8 mouse cellular contexts compared by ENCODE assay signal in genomic region chr12:111809762-111810161, GRCm38 (mm10). TPM values are rescaled to one million over a fixed set of nuclear protein-coding genes. Genes with fewer than 3 reads are reported as not detected.
A peak's percentile ranks its signal among the peaks of the same experiment; 100 is the strongest.
DNase-seq lines count a peak whose midpoint lies in the region; ATAC-seq and TF ChIP-seq lines count a peak whose summit lies in the region.

No protein-coding gene starts in this region.

- DNase-seq in adrenal gland, adult 18-20 months (ENCODE audit: low spot score in 2 of 2), result peak; percentile 59 to 62
- peak; percentile 74 for DNase-seq in embryo, embryonic 10 days (ENCODE audit: low spot score)
- peak; percentile 88 for DNase-seq in gastrocnemius, postnatal 10 days
- DNase-seq in hindbrain, postnatal 0 days (ENCODE audit: low spot score), result peak; percentile 81
- DNase-seq in left cerebral cortex, postnatal 14 days (ENCODE audit: low spot score in 2 of 2), result peak; percentile 66 to 74
- peak; percentile 63 for DNase-seq in right cerebral cortex, postnatal 14 days
- DNase-seq in urinary bladder, postnatal 4 days (ENCODE audit: low spot score in 2 of 2), result peak; percentile 76 to 81

- TF ChIP-seq CTCF in hindbrain, postnatal 0 days (IDR thresholded peaks at IDR 0.05; ENCODE audit: low read depth), result peak; percentile 60

- H3K9me3 ChIP-seq in hindbrain, postnatal 0 days (ENCODE audit: low read length), result no peaks in the 10 kb centered on the region

- peaks cover 10% of the 10 kb centered on the region; the same call in 1 of the 2 replicates for H3K4me1 ChIP-seq in hindbrain, postnatal 0 days (ENCODE audit: insufficient read depth, low read length)

- peak overlapping the region; percentile 2; the same call in 1 of the 2 replicates for H3K9ac ChIP-seq in hindbrain, postnatal 0 days (replicated peaks; ENCODE audit: low read length)

- H3K27me3 ChIP-seq in hindbrain, postnatal 0 days (ENCODE audit: insufficient read depth, low read length), result no peaks in the 10 kb centered on the region

- H3K4me3 ChIP-seq in hindbrain, postnatal 0 days (ENCODE audit: low read length), result 0 out of 2 replicates have a peak overlapping the region, but pooled peaks have one; percentile 10

- peak; percentile 46 for ATAC-seq in hindbrain, postnatal 0 days
- peak; percentile 48 for ATAC-seq in megakaryocyte-erythroid progenitor cell, adult 5-6 weeks (replicated peaks; ENCODE audit: low FRiP score, low TSS enrichment, poor library complexity, severe bottlenecking)

- intact Hi-C loops in left cerebral cortex, postnatal 14 days (cut with DNase I), result no loop called here

- H3K4me2 ChIP-seq in hindbrain, postnatal 0 days (ENCODE audit: low read depth, low read length), result no peak overlapping the region; the same call in 1 of the 2 replicates

- whole genome bisulfite sequencing in hindbrain, postnatal 0 days, result 2% methylated on average over 9 of the region's 9 CpGs

- H3K36me3 ChIP-seq in hindbrain, postnatal 0 days (ENCODE audit: insufficient read depth, low read length), result peaks cover 16% of the 10 kb centered on the region

- peak overlapping the region; percentile 66 for H3K27ac ChIP-seq in hindbrain, postnatal 0 days

RNA-seq across cellular contexts. Expression of gene Xrcc3, which starts 3.9 kb away (rescaled TPM):
- total RNA-seq in adrenal gland, adult 18-20 months (2021), result 10 to 100 TPM; 13.0 to 13.7 TPM
- 1 to 10 TPM; 1.6 to 2.0 TPM for total RNA-seq in gastrocnemius, postnatal 10 days (2021)
- 16.8 and 17.4 TPM in 2 replicates for total RNA-seq in hindbrain, postnatal 0 days (2014; rRNA removed)
- 2.6 and 2.7 TPM in 2 replicates for polyA plus RNA-seq in hindbrain, postnatal 0 days (2015; fragmentation: Nextera tagmentation; extraction: Ambion mirVana)
- 1 to 10 TPM; 3.7 to 4.7 TPM for total RNA-seq in left cerebral cortex, postnatal 14 days (2021)
- total RNA-seq in megakaryocyte-erythroid progenitor cell, adult 5-6 weeks (2014; fragmentation: Nextera tagmentation), result 32.1 and 34.7 TPM in 2 replicates
- 6.7 and 11.2 TPM in 2 replicates for total RNA-seq in megakaryocyte-erythroid progenitor cell, adult 5-6 weeks (2017)

RNA-seq across cellular contexts. Expression of gene Zfyve21, which starts 4.2 kb away (rescaled TPM):
- 100 to 1,000 TPM in 1 of 2 experiments, 10 to 100 TPM in 1; 84.6 to 101 TPM for total RNA-seq in adrenal gland, adult 18-20 months (2021)
- 10 to 100 TPM; 19.6 to 21.9 TPM for total RNA-seq in gastrocnemius, postnatal 10 days (2021)
- 43.4 and 44.3 TPM in 2 replicates for total RNA-seq in hindbrain, postnatal 0 days (2014; rRNA removed)
- 44.8 and 48.3 TPM in 2 replicates for polyA plus RNA-seq in hindbrain, postnatal 0 days (2015; fragmentation: Nextera tagmentation; extraction: Ambion mirVana)
- 10 to 100 TPM; 19.8 TPM for total RNA-seq in left cerebral cortex, postnatal 14 days (2021)
- total RNA-seq in megakaryocyte-erythroid progenitor cell, adult 5-6 weeks (2014; fragmentation: Nextera tagmentation), result 7.3 and 20.4 TPM in 2 replicates
- 5.4 and 9.6 TPM in 2 replicates for total RNA-seq in megakaryocyte-erythroid progenitor cell, adult 5-6 weeks (2017)

RNA-seq across cellular contexts. Expression of gene Klc1, which starts 51.1 kb away (rescaled TPM):
- 100 to 1,000 TPM in 1 of 2 experiments, 10 to 100 TPM in 1; 93.1 to 126 TPM for total RNA-seq in adrenal gland, adult 18-20 months (2021)
- 10 to 100 TPM; 81.0 to 96.2 TPM for total RNA-seq in gastrocnemius, postnatal 10 days (2021)
- total RNA-seq in hindbrain, postnatal 0 days (2014; rRNA removed), result 421 and 496 TPM in 2 replicates
- polyA plus RNA-seq in hindbrain, postnatal 0 days (2015; fragmentation: Nextera tagmentation; extraction: Ambion mirVana), result 583 and 600 TPM in 2 replicates
- total RNA-seq in left cerebral cortex, postnatal 14 days (2021), result 100 to 1,000 TPM; 856 to 890 TPM
- total RNA-seq in megakaryocyte-erythroid progenitor cell, adult 5-6 weeks (2014; fragmentation: Nextera tagmentation), result 35.3 and 58.3 TPM in 2 replicates
- 28.3 and 36.1 TPM in 2 replicates for total RNA-seq in megakaryocyte-erythroid progenitor cell, adult 5-6 weeks (2017)

Comparison
In these comparisons a context has a peak if more than half of its experiments do, and no peak if none do; other contexts are left out.
1. Peak in every context shown above with its lines: DNase-seq, ATAC-seq, H3K4me3 ChIP-seq and H3K27ac ChIP-seq.